Mouse (Mus musculus) neutrophil, adult 65 days (primary cell): ENCODE data around the gene Cand2. TPM values are rescaled to one million over a fixed set of nuclear protein-coding genes. Genes with fewer than 3 reads are reported as not detected.

Experiments
- total RNA-seq: library from RNA; stranded (reverse); gene quantifications from 2 replicates; pipeline ENCODE4 v1.2.4, GENCODE M21; 2023

The Cand2 gene
- 0.27 and 0.60 TPM in 2 replicates for total RNA-seq

GRCm38 (mm10) chr6:115774501-115774921 is at the start of gene Cand2:
Cand2 (plus strand) TSS chr6:115774538.

GRCm38 (mm10) chr6:115761995-115762756 is 12.2 kb upstream of the Cand2 start, which contains the start of gene Tmem40:
Tmem40 (minus strand) TSS chr6:115762410.

GRCm38 (mm10) chr6:115808488-115809231 is 34.3 kb downstream of the Cand2 start, which contains the start of gene Rpl32:
Rpl32 (minus strand) TSS chr6:115808747.

GRCm38 (mm10) chr6:115838161-115838597 is 63.8 kb downstream of the Cand2 start, which contains the start of gene Efcab12:
Efcab12 (minus strand) TSS chr6:115838412.

GRCm38 (mm10) chr6:115853091-115853813 is 78.9 kb downstream of the Cand2 start, which contains the start of the genes Mbd4 and Ift122:
Mbd4 (minus strand) TSS chr6:115853371.
Ift122 (plus strand) TSS chr6:115853470.

Other genes with a start within 250 kb of the Cand2 start
- 1.8 and 2.2 TPM in 2 replicates for gene Tsen2, start 229.9 kb upstream of the Cand2 start, total RNA-seq
- gene Mkrn2os, start 182.0 kb upstream of the Cand2 start, total RNA-seq = not detected in 2 replicates
- 17.4 and 19.0 TPM in 2 replicates for gene Mkrn2, start 172.6 kb upstream of the Cand2 start, total RNA-seq
- 377 and 583 TPM in 2 replicates for gene Raf1, start 97.9 kb upstream of the Cand2 start, total RNA-seq
- gene Tmem40, start 12.1 kb upstream of the Cand2 start, total RNA-seq = 93.6 and 100 TPM in 2 replicates
- 502 and 689 TPM in 2 replicates for gene Rpl32, start 34.2 kb downstream of the Cand2 start, total RNA-seq
- gene Efcab12, start 63.9 kb downstream of the Cand2 start, total RNA-seq = not detected in 2 replicates
- gene Mbd4, start 78.8 kb downstream of the Cand2 start, total RNA-seq = 7.6 and 14.3 TPM in 2 replicates
- gene Ift122, start 78.9 kb downstream of the Cand2 start, total RNA-seq = 1.1 and 2.5 TPM in 2 replicates
- not detected in 2 replicates for gene Rho, start 157.2 kb downstream of the Cand2 start, total RNA-seq
- not detected in 2 replicates for gene H1foo, start 170.4 kb downstream of the Cand2 start, total RNA-seq
- 80.6 and 117 TPM in 2 replicates for gene Plxnd1, start 220.5 kb downstream of the Cand2 start, total RNA-seq